Mouse (Mus musculus): ENCODE measurements around the gene Kmt2d.

Gene Kmt2d

GRCm38 (mm10) chr15:98887526-98887925, 16.5 kb upstream of the Kmt2d start:
- DNase-seq (ENCODE audit: low spot score in 2 of 2): no peak

- DNase-seq (ENCODE audit: low spot score in 2 of 2): no peak
These were observed 15.8 kb upstream of the Kmt2d start for GRCm38 (mm10) chr15:98886667-98887387.

GRCm38 (mm10) chr15:98884106-98884505, 13.1 kb upstream of the Kmt2d start:
- DNase-seq (ENCODE audit: low spot score in 2 of 2): no peak

GRCm38 (mm10) chr15:98883661-98884060, 12.7 kb upstream of the Kmt2d start:
- no peak for DNase-seq (ENCODE audit: low spot score in 2 of 2)

- DNase-seq (ENCODE audit: low spot score in 2 of 2): no peak
These were observed 10.6 kb upstream of the Kmt2d start for GRCm38 (mm10) chr15:98881656-98882008.

- peak; percentile 90 to 91 for DNase-seq (ENCODE audit: low spot score in 2 of 2)
These were observed 10.1 kb upstream of the Kmt2d start for GRCm38 (mm10) chr15:98880978-98881655.

- DNase-seq (ENCODE audit: low spot score in 2 of 2): peak; percentile 74 to 86
These were observed 6.3 kb upstream of the Kmt2d start for GRCm38 (mm10) chr15:98877331-98877730.

- peak; percentile 89 to 94 for DNase-seq (ENCODE audit: low spot score in 2 of 2)
These were observed 1.2 kb upstream of the Kmt2d start for GRCm38 (mm10) chr15:98871916-98872888.

GRCm38 (mm10) chr15:98870179-98871069, 580 bp downstream of the Kmt2d start:
- peak in 1 of 2 experiments; percentile 79 for DNase-seq (ENCODE audit: low spot score in 2 of 2)

GRCm38 (mm10) chr15:98869342-98870178, 1.4 kb downstream of the Kmt2d start:
- DNase-seq (ENCODE audit: low spot score in 2 of 2): peak in 1 of 2 experiments; percentile 70

- peak in 1 of 2 experiments; percentile 63 for DNase-seq (ENCODE audit: low spot score in 2 of 2)
These were observed 2.5 kb downstream of the Kmt2d start for GRCm38 (mm10) chr15:98868346-98869063.

GRCm38 (mm10) chr15:98867321-98867720, 3.7 kb downstream of the Kmt2d start:
- peak; percentile 63 to 80 for DNase-seq (ENCODE audit: low spot score in 2 of 2)

- DNase-seq (ENCODE audit: low spot score in 2 of 2): no peak
These were observed 4.5 kb downstream of the Kmt2d start for GRCm38 (mm10) chr15:98866501-98866900.

- peak in 1 of 2 experiments; percentile 58 for DNase-seq (ENCODE audit: low spot score in 2 of 2)
These were observed 5.2 kb downstream of the Kmt2d start for GRCm38 (mm10) chr15:98865771-98866170.

GRCm38 (mm10) chr15:98864951-98865350, 6.1 kb downstream of the Kmt2d start:
- DNase-seq (ENCODE audit: low spot score in 2 of 2): no peak

GRCm38 (mm10) chr15:98863451-98863958, 7.5 kb downstream of the Kmt2d start:
- DNase-seq (ENCODE audit: low spot score in 2 of 2): no peak

GRCm38 (mm10) chr15:98861701-98862410, 9.1 kb downstream of the Kmt2d start:
- peak in 1 of 2 experiments; percentile 64 for DNase-seq (ENCODE audit: low spot score in 2 of 2)

GRCm38 (mm10) chr15:98860921-98861320, 10.1 kb downstream of the Kmt2d start:
- peak in 1 of 2 experiments; percentile 58 for DNase-seq (ENCODE audit: low spot score in 2 of 2)

Measured in spleen, postnatal 4 days (tissue).